Mouse (Mus musculus): ENCODE results near the gene Upp1.

- TF ChIP-seq CTCF (IDR thresholded peaks at IDR 0.05; ENCODE audit: low read depth) (no peak), EP300 (IDR thresholded peaks at IDR 0.05; ENCODE audit: low read depth) (no peak)
These were observed 10.2 kb downstream of the Upp1 start for GRCm38 (mm10) chr11:9128110-9128509.

All from liver, embryonic 14.5 days (tissue).